Mouse (Mus musculus) E14TG2a.4 (cell line): ENCODE results near the gene Mertk.
A peak's percentile ranks its signal among the peaks of the same experiment; 100 is the strongest.
"Not testable (repeated sequence)": the region's sequence is repeated elsewhere in the genome, so short reads cannot be mapped to it uniquely, and the experiment has no call there.

Experiments used
- H3K27me3 ChIP-seq: 2 replicates; pipeline ENCODE4 v1.6.1; 2014; ENCODE audit warnings: low read length, control low read depth; ENCODE audit not compliant: insufficient read depth
- H3K36me3 ChIP-seq: 2 replicates; pipeline ENCODE4 v1.6.1; 2014; ENCODE audit warnings: low read length, control low read depth; ENCODE audit not compliant: insufficient read depth
- H3K4me1 ChIP-seq: replicated peaks from 2 replicates; pipeline ENCODE4 v1.6.1; 2014; ENCODE audit warnings: low read depth, low read length, control low read depth
- H3K4me3 ChIP-seq: replicated peaks from 2 replicates; pipeline ENCODE4 v1.5.1; 2014; ENCODE audit warnings: mild to moderate bottlenecking, low read length
- H3K9me3 ChIP-seq: 2 replicates; pipeline ENCODE4 v1.6.1; 2014; ENCODE audit warnings: low read length, control low read depth
- CTCF ChIP-seq: conservative IDR thresholded peaks from 2 replicates; pipeline ENCODE4 v1.5.1; 2014; ENCODE audit warnings: low read length
- NANOG ChIP-seq: IDR thresholded peaks from 2 replicates; pipeline ENCODE4 v1.6.1; 2014; ENCODE audit warnings: borderline replicate concordance, low read length, mixed read lengths
- POU5F1 ChIP-seq: IDR thresholded peaks from 2 replicates; pipeline ENCODE4 v1.6.1; 2014; ENCODE audit warnings: low read length, borderline replicate concordance

The Mertk gene

GRCm38 (mm10) chr2:128698693-128699181 lies at the start of gene Mertk:
Mertk (plus strand) TSS chr2:128698956.
- H3K9me3 ChIP-seq: no peaks in the 10 kb centered on the region
- TF ChIP-seq CTCF (no peak), NANOG (no peak), POU5F1 (no peak)
- peak within 1 kb of the TSS; percentile 90 for H3K4me3 ChIP-seq
- peaks cover 15% of the 10 kb centered on the region for H3K4me1 ChIP-seq
- H3K27me3 ChIP-seq: peaks cover 18% of the 10 kb centered on the region
- no peaks in the 10 kb centered on the region for H3K36me3 ChIP-seq

DNA sequence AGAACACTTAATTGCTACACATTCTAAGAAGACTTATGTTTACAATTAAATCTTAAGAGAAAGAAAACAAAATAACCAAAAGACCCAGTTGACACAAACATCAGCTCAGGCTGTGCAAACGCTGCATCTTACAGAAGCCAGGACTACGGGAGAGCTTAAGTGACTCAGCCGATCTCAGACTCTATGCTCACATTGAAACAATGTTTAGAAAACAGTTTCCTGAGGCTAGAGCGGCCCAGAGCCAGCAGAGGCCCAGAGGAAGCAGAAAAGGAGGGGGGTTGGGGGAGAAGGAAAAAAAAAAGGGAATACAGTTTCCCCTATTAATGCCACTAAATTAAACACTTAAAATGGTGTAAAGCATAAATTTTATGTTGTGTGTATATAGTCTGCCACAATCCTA lies 18.1 kb upstream of the Mertk start:
- no peak overlapping the region for H3K4me3 ChIP-seq
- H3K9me3 ChIP-seq: no peaks in the 10 kb centered on the region
- H3K27me3 ChIP-seq: no peaks in the 10 kb centered on the region
- peaks cover 12% of the 10 kb centered on the region for H3K4me1 ChIP-seq
- no peak for TF ChIP-seq NANOG
- H3K36me3 ChIP-seq: peaks cover 95% of the 10 kb centered on the region

- peak within 1 kb of the TSS; percentile 97 for H3K4me3 ChIP-seq
- H3K9me3 ChIP-seq: no peaks in the 10 kb centered on the region
- TF ChIP-seq CTCF: no peak
- TF ChIP-seq NANOG: no peak
- no peak for TF ChIP-seq POU5F1
Observed at GRCm38 (mm10) chr2:128686921-128687557, 11.7 kb upstream of the Mertk start, which contains the start of gene Anapc1. Anapc1 (minus strand) TSS chr2:128687391.

DNA sequence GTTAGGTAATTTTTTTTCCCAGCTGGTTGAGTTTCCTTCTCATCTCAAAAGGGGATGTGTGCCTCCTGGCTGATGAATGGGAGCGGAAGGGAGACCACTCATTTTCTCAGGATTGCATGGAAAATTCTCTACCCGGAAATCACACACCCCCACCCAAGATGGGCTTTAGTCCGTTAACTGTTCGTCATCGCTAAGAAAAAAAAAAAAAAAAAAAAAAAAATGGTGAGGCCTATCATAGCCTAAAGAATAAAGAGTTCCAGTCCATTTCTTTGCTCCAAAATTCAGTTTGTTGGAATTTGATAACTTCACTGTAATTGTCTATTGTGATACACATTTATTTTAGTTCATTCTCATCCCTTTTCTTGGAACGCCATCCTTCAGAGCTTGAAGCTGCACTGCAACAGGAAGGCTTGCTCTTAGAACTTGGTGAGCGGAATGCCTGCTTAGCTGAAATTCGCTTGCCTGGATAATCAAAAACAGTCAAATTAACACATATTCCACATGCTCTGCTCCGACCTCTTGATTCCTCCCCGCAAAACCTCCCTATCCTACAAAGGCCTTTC lies 11.1 kb upstream of the Mertk start:
- Histone ChIP-seq H3K27me3 (no peaks in the 10 kb centered on the region), H3K9me3 (no peaks in the 10 kb centered on the region), H3K4me1 (peaks cover 25% of the 10 kb centered on the region), H3K36me3 (peaks cover 28% of the 10 kb centered on the region), H3K4me3 (peak overlapping the region; percentile 97)
- no peak for TF ChIP-seq NANOG
- no peak for TF ChIP-seq POU5F1
- TF ChIP-seq CTCF: no peak

More at GRCm38 (mm10) chr2:128686921-128687557, 11.7 kb upstream of the Mertk start, which contains the start of gene Anapc1:
- Histone ChIP-seq H3K4me1 (peaks cover 19% of the 10 kb centered on the region), H3K36me3 (peaks cover 34% of the 10 kb centered on the region), H3K27me3 (no peaks in the 10 kb centered on the region)

GRCm38 (mm10) chr2:128692336-128692735 lies 6.4 kb upstream of the Mertk start:
- Histone ChIP-seq H3K4me3 (no peak overlapping the region), H3K36me3 (no peaks in the 10 kb centered on the region), H3K4me1 (peaks cover 25% of the 10 kb centered on the region), H3K9me3 (no peaks in the 10 kb centered on the region), H3K27me3 (no peaks in the 10 kb centered on the region)
- no peak for TF ChIP-seq POU5F1
- TF ChIP-seq NANOG: no peak
- no peak for TF ChIP-seq CTCF

GRCm38 (mm10) chr2:128692771-128693170 lies 6.0 kb upstream of the Mertk start:
- Histone ChIP-seq H3K4me3 (no peak overlapping the region), H3K27me3 (no peaks in the 10 kb centered on the region), H3K4me1 (peaks cover 25% of the 10 kb centered on the region), H3K36me3 (no peaks in the 10 kb centered on the region), H3K9me3 (no peaks in the 10 kb centered on the region)
- TF ChIP-seq CTCF: no peak
- no peak for TF ChIP-seq NANOG
- no peak for TF ChIP-seq POU5F1

DNA sequence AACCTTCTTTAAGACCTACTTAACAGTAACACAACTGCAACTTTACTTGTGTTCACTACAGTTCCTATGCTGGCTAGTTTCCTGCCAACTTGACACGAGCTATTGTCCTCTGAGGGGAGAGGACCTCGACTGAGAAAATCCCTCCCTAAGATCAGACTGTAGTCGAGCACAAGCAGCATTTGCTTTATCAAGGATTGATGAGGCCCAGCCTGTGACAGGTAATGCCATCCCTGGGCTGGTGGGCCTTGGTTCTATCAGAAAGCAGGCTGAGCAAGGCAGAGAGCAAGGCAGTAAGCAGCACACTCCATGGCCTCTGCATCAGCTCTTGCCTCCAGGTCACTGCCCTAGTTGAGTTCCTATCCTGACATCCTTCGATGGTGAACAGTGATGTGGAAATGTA lies 5.5 kb upstream of the Mertk start:
- Histone ChIP-seq H3K4me1 (peaks cover 23% of the 10 kb centered on the region), H3K4me3 (no peak overlapping the region), H3K9me3 (no peaks in the 10 kb centered on the region), H3K36me3 (no peaks in the 10 kb centered on the region), H3K27me3 (no peaks in the 10 kb centered on the region)
- TF ChIP-seq CTCF (no peak), POU5F1 (no peak), NANOG (no peak)

DNA sequence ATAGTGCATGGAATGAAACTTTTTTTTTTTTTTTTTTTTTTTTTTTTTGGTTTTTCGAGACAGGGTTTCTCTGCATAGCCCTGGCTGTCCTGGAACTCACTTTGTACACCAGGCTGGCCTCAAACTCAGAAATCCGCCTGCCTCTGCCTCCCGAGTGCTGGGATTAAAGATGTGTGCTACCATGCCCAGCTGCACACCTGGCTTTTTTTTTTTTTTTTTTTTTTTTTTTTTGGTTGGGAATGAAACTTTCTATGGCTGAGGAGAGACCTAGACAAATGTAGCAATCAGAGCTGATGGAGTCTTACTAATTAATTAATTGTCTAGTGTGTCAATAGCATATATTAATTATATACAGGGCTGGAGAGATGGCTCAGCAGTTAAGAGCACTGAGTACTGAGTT lies 4.9 kb upstream of the Mertk start:
- not testable (repeated sequence) for H3K4me3 ChIP-seq, H3K36me3 ChIP-seq, H3K27me3 ChIP-seq, H3K9me3 ChIP-seq
- H3K4me1 ChIP-seq: peaks cover 23% of the 10 kb centered on the region

DNA sequence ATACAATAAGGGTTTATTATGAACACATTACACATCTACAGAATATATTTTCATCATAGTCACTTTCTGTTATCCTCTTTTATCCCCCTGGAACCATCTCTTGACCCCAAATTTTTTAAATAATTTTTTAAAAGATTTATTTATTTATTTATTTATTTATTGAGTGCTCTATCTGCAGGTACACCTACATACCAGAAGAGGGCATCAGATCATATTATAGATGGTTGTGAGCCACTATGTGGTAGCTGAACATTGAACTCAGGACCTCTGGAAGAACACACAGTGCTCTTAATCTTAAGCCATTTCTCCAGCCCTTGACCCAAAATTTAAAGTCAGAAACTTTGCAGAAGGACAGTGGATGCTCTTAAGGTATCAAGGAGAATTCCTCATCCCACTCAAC lies 4.2 kb upstream of the Mertk start:
- Histone ChIP-seq H3K36me3 (no peaks in the 10 kb centered on the region), H3K4me1 (peaks cover 27% of the 10 kb centered on the region), H3K4me3 (no peak overlapping the region), H3K27me3 (peaks cover 7% of the 10 kb centered on the region), H3K9me3 (no peaks in the 10 kb centered on the region)
- TF ChIP-seq NANOG: no peak
- peak; percentile 20; the same call in 1 of the 2 replicates for TF ChIP-seq CTCF
- TF ChIP-seq POU5F1: no peak
